Mouse (Mus musculus) heart, adult 18-20 months (tissue): ENCODE measurements around the gene Gpr37l1. TPM values are rescaled to one million over a fixed set of nuclear protein-coding genes. Genes with fewer than 3 reads are reported as not detected.
"Not testable (repeated sequence)": the region's sequence is repeated elsewhere in the genome, so short reads cannot be mapped to it uniquely, and the experiment has no call there.

ENCODE experiments used
- DNase-seq, 2 experiments: peaks; one replicate each; pipeline ENCODE4 v3.0.0; 2021 to 2022; ENCODE audit warnings: mixed read lengths in 1 of 2
- long read RNA-seq, 2 experiments: library from polyadenylated mRNA; stranded (forward); transcript quantifications; one replicate each; pipeline ENCODE4 v2.0.0; 2021
- total RNA-seq, 2 experiments: library from RNA; stranded (reverse); gene quantifications; 2 replicates each; pipeline ENCODE4 v1.2.3; 2021

Gene Gpr37l1
- total RNA-seq: under 1 TPM; 0.33 to 0.60 TPM
- long read RNA-seq, experiment 1, partial matches to known transcripts: 0 of 1 reads
- long read RNA-seq, experiment 1, other reads (novel, unspliced or antisense): 0 of 1 reads
- long read RNA-seq, experiment 2: 0 reads

DNA sequence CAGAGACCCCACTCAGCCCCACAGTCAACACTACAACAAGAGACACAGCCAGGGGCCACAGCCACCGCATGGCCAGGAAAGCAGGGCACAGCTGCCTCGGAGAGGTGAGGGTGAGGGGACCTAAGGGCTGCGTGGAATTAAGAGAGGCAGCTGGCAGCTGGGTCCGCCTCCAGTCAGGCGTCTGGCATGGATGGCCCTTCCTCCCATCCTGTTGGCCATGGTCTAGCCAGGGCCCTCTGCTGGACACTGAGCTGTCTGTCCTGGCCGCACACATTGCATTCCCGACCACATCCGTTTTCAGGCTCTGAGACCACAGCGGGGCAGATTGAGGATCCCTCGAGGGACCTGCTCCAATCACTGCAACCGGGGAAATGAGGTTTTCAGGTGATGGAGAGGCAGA lies at the start of gene Gpr37l1:
Gpr37l1 (minus strand) TSS at position 247 of the 400 bp plus-strand sequence.
- no peak for DNase-seq

DNA sequence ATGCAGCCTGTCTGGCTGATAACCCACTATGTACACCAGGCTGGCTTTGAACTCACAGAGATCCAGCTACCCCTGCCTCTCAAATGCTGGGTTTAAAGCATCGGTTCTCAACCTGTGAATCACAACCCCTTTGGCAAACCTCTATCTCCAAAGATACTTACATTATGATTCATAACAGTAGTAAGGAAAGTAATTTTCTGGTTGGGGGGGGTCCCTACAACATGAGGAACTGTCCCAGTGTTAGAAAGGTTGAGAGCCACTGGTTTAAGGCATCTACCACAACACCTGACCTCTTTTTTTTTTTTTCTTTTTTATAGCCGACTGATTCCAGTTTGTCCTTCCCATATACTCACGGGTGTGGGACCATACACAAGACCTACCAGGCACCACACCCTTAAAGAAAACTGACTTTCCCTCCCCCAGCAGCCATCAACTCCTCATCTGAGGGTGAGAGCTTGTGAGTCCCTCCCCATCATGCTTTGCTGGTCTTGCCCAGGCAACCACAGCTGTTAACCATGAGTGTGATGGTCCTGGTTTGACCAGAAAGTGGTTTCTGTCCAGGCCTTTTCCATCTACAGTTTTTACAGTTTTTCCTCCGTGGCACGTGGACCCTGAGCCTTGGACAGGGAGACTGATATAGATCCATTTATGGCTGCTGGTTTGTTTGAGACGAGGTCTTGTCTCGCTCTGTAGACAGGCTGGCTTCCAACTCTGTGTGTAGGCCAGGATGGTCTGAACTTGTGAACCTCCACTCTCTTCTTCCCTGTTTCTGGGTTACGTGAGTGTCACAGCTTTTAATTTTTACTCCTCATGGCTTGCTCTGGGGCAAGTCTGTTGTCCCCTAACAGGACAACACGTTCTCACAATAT lies 46.5 kb upstream of the Gpr37l1 start:
- no peak for DNase-seq

GRCm38 (mm10) chr1:135210421-135210820 lies 42.9 kb upstream of the Gpr37l1 start:
- no peak for DNase-seq

DNA sequence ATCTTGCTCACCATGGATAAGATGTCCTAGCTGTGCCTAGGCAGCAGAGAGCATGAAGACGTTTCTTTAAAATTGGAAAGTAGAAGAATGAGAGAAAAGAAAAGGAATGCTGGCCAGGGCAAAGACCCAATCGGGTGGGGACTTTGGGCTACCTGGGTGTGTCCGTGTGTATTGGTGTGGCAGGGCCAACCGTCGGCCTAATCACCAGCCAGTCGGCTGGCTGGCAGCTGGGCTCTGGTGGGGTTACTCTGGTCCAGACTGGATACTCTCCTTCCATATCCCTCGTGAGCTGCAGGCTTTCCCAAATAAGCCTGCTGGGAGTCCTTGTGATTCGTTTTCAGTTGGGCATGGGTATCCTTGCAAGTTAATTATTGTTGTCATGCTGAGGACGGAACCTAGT lies 41.2 kb upstream of the Gpr37l1 start:
- no peak for DNase-seq

GRCm38 (mm10) chr1:135206586-135207339 lies 39.3 kb upstream of the Gpr37l1 start:
- DNase-seq: no peak

DNA sequence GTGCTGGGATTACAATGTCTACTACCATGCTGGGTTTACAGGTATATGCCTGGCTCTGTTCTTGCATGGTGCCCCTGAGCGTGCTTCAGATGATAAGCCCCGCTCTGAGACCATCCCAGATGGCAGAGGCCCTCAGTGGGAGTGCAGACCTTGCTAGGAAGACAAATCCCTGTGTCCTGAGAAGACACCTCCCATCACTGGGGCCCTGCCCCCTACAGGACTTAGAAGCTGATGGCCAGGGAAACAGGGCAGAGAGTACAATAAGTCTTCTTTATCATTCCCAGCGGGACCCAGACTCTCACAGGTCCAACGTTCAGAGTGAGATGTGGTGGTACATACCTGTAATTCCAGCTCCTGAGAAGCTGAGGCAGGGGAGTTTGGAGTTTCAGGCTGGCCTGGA lies 37.8 kb upstream of the Gpr37l1 start:
- DNase-seq: no peak

DNA sequence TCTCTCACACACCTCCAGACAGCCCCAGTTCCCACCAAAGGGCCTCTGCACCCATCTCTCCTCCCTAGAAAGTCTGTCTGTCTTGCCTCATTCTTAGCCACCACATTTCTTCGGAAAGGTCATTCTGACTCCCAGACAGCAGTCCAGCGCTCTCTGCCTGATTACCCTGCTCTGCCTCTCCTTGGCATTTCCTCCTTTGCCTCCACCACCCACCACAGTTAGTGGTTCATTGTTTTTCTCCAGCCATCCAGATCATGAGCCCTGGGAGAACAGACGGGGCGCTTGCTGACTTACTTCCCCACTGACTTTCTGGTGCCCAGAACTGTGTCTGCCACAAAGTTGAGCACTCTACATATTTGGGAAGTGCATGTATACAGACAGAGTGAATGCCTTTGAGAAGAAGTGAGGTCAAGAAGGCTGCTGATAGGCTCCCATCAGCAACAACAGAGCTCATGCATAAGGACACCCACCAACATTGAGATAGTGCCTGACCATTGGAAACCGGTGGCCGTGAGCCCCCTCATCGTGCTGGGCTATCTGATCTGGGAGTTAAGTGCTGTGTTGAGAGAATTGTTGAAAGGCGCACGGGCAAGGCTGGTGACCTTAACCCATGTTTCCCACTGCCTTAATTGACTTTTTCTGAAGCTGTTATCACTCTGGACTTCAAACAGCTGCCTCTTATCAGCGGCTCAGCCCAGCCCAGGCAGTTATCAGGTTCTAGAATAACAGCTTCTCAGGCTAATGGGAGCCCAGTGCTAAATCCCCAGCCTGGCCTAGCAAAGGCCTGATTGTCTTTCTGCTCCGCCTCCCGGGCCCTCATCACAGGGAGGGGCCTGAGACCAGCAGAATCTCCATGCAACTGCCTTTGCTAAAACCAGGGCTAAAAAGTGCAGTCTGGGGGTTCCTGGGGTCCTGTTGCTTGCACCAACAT lies 37.0 kb upstream of the Gpr37l1 start:
- peak in 1 of 2 experiments; percentile 16 for DNase-seq

DNA sequence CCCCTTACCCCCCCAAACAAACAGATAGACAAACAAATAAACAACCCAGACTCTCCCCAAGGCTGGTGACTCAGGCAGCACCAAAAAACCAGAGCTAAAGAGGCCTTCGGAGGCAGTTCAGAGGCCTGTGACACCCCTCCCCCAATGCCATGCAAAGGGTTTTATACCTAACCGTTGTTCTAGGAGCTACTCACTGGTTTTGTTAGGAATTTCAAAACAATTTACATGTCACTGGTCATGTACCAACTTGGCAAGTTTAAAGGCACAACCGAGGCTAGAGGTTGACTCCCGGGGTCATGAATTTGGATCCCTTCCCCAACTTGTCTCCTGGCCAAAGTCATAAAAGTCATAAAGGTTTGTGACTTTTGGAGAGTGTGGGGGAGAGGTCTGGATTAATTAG lies 32.9 kb upstream of the Gpr37l1 start:
- no peak for DNase-seq

DNA sequence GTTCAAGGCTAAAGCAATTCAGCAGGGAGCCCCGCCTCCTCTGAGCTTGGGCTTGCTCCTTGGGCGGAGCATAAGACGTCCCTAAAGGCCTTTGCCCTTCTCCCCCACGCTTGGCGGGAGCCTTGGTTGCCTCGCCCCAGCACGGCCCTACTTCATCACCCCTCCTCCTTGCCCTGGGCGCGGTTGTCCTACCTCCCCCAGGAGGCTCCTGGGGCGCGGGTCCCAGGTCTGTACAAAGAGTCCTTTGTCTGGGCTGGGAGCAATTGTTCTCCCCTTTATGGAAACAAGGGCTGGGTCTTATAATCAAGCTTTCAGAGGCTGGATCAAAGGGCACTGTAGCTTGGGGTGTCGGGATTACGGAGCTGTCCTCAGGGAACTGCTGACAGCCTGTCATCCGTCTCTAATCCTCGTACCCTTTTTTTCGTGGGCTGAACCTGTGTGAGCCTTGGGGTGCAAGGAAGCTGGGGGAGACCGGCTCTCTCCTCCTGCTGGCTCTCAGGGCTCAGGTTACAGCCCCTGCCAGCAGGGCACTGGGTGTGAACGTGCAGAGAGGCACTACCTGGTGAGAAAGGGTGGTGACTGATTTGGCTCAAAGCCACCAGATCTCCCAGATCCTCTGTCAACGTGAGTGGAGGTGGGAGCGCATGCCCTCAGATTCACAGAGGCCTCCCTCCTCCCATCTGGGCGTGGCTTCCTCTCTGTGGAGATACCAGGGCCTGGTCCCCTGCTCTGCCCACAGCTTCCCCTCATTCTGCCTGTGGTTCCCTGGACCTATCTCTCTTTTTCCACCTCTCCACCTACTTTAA lies 31.7 kb upstream of the Gpr37l1 start:
- DNase-seq: peak in 1 of 2 experiments; percentile 37

- no peak for DNase-seq
Measured at GRCm38 (mm10) chr1:135198412-135198811, 30.9 kb upstream of the Gpr37l1 start.

DNA sequence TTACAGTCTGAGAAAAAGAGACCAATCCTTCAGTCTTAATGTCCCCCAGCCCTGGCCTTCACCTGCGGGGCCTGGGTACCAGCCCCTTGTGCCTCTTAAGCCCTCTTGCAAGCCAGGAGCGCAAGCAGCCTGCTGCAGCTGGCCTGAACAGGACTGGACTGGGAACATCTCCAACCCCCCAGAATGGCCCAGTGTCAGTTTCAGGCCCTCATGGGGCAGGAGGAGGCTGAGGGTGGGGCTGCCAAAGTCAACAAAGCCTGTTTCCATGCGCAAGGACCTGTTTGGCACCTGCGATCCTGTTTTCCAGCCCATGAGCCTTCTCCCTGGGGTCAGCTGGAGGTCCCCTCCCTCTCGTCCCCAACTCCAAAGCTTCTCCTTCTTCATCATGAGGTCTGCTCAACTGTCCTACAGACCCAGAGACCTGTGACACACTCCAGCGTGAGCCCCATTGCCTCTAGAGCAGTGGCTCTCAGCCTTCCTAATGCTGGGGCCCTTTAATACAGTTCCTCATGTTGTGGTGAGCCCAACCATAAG lies 28.5 kb upstream of the Gpr37l1 start:
- peak; percentile 54 to 75 for DNase-seq

DNA sequence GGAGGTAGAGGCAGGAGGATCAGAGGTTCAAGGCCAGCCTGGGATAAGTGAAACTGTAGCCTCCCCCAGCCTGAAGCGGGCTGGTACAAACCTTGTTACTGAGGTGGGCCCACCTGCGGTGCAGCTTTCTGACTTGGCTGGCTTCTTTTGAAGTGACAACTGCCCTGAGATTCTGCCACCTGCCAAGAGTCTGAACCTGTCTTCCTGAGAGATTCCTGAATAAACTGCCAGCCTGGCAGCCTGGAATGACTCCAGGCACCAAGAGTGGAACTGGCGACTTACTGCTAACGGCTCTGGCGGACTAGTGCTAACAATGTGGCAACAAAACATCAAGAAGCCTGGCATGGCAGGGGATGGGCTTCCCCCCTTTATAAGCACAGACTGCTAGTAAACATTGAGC lies 26.9 kb upstream of the Gpr37l1 start:
- DNase-seq: not testable (repeated sequence)

DNA sequence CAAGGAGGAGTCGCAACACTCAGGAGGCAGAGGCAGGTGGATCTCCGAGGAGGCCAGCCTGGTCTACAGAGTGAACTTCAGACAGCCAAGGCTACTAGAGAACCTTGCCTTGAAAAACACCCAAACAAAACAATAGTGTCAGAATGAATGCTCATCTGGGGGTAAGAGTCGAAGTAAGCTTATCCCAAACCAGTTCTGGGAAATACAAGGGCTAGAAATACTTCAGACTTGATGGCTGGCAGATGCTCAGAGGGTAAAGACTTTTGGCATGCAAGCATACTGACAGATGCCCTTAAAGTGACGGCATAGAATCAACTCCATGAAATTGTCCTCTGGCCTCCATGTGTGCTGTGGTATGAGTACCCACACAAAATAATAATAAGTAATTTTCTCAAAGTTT lies 21.7 kb upstream of the Gpr37l1 start:
- no peak for DNase-seq

DNA sequence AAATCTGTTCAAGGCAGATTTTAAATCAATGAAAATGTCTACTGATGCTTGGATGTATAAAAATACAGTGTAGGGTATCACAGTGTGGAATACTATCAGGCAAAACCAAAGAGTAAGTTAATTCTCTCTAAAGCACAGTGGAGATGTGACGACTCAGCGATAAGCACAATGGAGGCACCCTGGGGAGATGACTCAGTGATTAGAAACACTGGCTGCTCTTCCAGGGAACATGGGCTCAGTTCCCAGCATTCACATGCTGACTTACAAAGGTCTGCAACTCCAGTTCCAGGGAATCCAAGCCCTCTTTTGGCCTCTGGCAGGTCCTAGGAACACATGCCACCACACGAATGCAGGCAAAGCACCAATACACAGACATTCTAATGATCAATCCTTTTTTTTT lies 20.7 kb upstream of the Gpr37l1 start:
- peak; percentile 70 to 78 for DNase-seq

- not testable (repeated sequence) for DNase-seq
Measured at GRCm38 (mm10) chr1:135187016-135187415, 19.5 kb upstream of the Gpr37l1 start.

- DNase-seq: no peak
Measured at GRCm38 (mm10) chr1:135186427-135186826, 18.9 kb upstream of the Gpr37l1 start.

- DNase-seq: no peak
Measured at GRCm38 (mm10) chr1:135185936-135186335, 18.5 kb upstream of the Gpr37l1 start.

DNA sequence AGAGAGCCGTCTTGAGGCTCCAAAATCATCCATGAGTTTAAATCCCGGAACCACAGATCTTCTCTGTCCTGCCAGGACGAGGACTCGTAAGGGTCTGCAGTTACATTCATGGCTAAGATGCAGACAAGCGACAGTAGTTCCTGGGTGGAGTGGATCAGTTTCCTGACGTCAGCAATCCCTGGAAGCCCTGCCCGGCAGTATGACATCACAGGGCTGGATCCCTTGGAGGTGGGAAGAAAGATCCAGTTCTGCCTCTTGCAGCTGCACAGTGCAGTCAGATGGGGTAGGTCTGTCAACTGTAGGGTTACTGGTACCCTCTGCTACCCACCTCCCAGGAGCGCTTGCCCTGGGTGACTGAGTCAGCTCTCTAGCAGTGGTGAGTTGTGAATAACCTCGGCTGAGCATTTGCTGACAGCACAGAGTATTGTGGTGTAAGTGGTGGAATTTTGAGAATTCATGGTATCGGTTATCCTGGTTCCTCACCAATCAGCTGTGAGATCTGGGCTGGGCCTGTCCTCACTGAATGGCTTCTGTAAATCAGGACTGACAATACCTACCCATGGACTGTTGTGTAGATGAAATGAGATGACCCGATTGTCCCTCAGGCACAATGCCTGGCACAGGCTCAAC lies 16.6 kb upstream of the Gpr37l1 start:
- no peak for DNase-seq

- DNase-seq: no peak
Measured at GRCm38 (mm10) chr1:135183448-135183847, 16.0 kb upstream of the Gpr37l1 start.

- DNase-seq: no peak
Measured at GRCm38 (mm10) chr1:135182975-135183374, 15.5 kb upstream of the Gpr37l1 start.
